Mouse (Mus musculus) gastrocnemius, postnatal 25 days (tissue): ENCODE measurements at regions not wholly inside any gene's neighbourhood (a gene's known extent, or its start where the extent isn't known, plus 50 kb on each side); places are given as distances from the start of the nearest gene placed in this dataset.
A peak's percentile ranks its signal among the peaks of the same experiment; 100 is the strongest.

Experiments used
- DNase-seq: peaks from one replicate; pipeline ENCODE4 v3.0.0; 2022

DNA sequence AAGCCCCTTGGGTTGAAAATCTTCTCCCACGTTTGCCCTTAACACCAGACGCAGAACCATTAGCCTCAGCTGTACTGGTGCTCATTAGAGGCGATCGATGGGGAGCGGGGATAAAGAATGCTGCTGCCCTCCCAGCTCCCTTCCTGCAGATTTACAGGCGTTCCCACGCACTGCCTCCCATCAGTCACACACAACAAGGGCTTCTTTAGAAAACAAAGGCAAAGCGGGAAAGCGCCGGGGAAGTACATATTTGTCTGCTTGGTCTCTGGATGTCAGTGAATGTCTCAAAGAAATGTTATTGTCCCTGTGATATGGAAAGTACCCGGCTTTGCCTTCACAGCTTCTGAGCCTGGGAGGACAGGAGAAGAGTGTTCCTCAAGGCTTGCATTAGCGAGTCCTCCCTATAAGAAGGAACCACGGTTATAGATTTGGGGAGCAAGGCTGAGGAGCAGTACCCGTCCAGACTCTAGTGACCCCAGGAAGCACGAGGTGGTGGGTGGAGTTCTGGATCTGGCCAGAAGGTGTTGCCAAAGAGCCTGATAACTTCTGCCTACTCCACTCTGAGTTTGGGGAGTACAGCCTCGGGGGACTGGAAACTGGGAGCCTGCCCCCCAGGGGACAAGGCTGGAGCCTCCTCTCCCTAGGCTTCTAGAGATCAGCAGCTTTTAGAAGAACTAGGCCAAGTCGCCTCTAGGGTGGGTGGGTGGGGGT is 173.0 kb upstream of the Mki67 start:
- no peak for DNase-seq

DNA sequence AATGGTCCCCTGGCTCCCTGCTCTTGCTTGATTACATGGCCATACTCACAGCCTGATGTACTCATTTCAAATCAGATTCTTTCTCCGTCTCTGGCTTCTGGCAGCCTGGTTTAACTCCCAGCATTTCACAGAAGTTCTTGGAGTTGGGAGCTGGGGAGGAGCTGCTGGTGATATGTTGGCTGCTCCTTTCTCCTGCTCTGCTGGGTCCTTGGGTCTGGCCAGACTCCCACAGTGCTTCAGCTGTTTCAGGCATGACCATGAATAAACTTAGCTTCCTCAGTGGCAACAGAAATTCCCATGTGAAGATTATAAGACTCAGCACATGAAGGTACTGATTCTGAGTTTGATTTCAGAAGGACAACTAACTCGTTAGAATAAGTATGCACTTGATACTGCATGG is 182.7 kb upstream of the Mki67 start:
- peak; percentile 26 for DNase-seq

DNA sequence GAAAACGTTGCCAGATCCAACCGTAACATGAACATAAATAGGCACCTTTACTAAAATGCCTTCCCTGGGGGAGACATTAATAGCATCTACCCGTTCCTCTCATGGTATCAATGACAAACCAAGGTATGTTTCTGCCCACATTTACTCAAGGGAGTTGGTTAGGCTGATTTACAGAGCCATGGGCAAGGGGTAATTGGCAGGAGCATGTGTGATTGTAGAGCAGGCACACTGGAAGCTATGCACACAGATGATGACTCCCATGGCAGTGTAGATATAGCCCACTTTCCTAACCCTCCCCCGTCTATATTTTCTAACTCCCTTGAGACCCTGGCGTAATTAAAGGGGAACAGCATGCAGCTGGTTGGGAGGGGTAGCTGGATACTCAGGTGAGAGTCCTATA is 183.6 kb upstream of the Mki67 start:
- no peak for DNase-seq

DNA sequence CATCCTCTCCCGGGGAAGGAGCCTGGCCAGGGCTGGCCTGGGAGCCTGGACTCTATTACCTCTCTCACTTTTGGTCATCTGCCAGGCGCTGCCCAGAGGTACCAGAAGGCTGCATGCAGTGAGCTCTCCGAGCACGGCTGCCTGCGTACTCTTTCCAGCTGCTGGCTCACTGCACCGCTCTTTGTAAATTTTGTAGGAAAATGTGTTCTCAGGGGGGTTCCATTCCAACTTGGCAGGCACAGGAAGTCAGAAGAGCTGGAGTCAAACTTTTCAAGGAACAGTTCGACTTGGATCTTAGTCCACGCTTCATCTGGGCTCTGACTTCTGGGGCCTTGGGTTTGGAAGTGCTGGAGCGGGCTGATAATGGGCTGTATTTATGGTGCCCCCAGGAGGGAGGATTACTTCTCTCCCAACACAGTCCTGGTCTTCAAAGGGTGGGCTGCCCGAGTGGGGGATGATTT is 184.7 kb upstream of the Mki67 start:
- peak; percentile 62 for DNase-seq

DNA sequence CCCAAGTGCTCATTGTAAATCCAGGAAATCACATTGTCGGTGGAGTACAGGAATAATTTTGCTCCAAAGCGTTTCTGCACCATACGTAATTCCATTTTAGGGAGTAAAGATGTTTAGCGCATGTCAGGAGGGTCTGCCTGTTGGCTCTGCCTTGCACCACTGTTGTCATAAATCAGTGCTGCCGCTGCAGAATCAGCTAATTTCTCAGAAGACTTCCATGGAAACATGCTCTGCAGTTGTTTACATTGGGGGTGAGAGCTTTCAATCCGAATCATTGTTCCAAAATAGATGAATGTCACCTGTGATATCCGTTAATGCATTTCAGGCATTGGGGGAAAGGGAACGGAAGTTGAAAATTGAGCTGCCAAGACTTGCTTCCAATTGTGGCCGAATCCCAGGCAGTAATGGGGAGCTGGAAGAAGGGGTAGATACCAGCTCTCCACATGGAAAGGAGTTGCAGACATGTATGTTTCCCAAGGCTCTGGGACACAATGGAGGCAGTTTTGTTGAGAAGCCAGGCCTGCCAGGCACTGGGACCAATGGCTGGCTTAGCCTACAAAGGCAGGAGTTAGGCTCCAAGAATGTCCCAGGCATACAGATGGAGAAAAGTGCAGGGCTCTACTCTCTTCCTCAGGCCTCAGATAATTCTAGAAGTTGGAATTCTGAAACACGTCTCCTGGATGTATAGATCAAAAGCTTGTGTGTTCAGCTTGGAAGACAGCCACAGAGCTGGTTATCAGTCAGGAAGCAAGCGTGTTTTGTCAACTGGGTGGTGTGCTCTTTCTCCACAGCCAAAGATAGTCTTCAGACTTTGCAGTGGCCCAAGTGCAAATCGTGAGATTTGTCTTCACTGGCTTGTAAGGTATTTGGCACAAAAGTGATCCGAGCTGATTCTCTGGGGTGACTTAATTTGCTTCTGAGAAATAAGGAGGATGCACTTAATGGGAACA is 186.2 kb upstream of the Mki67 start:
- DNase-seq = no peak

DNA sequence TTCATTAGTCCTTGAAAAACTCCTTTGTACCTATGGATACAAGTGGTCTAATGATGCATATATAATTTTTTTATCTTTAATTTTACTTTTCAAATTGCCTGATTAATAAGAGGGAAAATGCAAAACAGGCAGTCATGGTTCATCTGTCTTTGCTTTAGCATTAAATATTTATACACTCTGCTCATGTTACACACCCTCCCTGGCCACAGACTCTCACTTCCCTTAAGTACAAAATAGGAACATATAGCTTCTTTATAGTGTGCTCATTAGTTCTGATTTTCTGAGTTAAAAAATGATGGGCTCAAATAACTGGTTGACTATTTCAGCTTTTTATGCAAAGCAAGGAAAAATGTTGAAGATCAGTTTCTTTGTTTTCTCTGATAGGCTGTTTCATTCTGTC is 195.2 kb upstream of the Mki67 start:
- no peak for DNase-seq

DNA sequence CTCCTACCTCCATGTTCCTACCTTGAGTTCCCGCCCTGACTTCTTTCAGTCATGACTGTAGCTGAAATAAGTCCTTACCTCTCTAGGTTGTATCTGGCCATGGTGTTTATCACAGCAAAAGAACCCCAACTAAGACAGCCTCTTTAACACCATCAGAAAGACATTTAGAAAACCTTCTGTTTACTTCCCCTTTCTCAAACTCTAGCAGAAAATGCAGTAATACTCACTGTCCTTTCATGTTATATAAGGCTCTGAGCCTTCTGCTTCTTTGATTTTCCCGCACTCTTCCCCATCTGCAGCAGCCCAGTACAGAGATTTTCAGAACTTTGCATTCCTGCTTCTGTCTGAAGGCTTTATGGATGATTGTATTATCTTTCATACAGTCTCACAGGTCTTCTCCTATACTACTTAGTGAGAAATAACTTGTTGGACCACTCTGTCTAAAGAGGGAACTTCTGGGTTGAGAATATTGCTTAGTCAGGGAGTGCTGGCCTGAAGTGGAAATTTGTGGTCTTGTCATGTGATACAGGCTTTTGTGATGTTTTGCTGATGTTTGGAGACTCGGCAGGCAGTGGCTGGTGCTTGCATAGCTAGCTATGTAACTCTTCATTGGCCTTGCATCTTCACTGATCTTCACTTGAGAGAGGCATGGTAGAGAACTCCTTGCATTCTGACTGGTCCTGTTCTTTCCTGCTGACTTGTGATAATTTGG is 197.9 kb upstream of the Mki67 start:
- no peak for DNase-seq

DNA sequence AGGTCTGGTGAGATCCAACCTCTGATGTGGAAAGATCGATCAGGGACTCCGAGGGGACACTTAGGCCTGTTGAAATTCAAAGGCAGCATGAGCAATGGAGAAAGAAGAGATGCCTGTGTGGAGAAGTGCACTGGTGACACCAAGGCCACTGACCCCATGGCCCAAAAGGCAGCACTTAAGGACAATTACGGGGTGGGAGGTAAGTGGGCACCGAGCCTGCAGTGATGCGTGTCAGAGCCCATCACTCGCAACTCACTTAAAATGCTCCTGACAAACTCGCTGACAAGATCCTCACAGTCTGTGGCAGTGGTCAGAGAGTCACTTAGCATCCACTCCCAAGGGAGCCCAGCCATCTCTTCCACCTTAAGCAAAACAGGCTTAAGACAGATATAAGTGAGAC is 207.7 kb upstream of the Mki67 start:
- no peak for DNase-seq

DNA sequence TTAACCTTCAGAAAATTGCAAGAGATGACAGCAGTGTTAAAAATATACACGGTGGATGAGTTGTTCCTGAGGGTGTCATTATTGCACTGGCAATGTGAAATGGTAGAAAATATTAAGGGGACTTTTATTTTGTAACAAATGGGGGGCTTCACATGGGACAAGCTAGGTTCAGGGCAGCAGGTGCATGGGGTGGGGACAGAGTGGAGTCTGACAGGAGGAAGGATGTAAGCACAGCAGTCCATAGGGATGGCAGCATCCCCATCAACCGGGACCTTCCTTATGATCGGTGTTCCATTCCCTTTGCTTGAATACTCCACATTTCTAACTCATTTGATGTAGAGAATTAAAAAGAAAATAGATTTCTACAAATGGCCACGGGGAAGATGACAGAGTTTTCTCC is 208.5 kb upstream of the Mki67 start:
- DNase-seq = no peak

DNA sequence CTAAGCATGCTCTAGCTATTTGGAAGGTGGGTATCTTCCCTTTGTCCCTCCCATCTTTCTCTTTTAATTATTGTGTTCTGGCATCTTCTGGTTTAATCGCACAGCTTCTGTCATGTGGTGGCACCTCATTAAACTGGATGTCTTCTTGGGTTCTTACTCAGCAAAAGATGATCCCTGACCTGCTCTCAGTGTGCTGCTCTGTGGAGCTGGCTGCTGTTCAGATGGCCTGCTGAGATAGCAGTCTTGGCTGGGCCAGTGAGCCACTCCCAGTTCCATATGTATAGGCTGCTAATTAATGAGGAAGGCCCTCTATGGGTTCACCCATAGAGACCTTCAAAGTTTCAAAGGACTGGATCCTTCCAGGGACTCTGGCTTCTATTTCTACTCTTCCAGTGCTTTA is 213.9 kb upstream of the Mki67 start:
- peak; percentile 20 for DNase-seq

DNA sequence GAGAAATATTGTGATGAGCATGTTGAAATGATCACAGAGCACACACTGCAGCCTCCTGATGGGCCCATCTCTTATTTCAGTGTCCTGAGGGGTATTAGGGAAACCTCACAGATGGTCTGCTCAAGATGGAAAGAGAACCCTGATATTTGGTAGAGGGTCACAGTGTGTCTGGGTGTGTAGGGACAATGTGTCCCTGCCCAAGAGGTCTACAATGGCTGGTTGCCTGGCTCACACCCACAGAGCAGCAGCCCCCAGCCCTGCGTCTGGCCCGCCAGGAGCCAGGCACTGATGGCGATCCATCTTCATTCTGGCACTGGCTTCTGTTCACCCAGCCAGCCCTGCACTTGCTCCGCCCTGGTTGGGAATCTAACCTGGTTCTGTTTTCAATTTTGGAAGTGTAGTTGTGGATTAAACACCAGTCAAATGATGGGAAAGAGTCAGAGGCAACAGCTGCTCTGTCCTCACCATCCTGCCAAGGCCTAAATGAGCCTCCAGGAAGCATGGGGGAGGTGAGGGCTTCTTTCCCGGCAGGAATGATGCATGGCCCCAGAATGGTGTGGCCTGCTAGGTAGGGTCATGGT is 216.5 kb upstream of the Mki67 start:
- DNase-seq = peak; percentile 74

DNA sequence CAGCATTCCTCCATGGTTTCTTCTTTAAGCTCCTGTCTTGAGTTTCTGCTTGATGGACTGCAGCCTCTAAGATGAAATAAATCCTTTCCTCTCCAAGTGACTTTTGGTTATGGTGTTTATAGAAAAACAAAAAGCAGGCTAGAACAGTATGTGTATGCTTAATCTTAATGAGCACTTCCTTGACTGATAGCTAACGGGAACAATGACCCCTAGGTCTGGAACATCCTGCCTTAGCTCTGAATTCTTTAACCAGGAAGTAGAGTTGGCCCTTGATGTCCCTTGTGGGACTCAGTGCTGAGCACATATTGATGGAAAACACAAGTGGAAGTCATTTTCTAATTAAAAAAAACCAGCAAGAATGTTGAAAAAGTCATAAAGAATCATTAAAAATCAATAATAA is 219.0 kb upstream of the Mki67 start:
- no peak for DNase-seq

DNA sequence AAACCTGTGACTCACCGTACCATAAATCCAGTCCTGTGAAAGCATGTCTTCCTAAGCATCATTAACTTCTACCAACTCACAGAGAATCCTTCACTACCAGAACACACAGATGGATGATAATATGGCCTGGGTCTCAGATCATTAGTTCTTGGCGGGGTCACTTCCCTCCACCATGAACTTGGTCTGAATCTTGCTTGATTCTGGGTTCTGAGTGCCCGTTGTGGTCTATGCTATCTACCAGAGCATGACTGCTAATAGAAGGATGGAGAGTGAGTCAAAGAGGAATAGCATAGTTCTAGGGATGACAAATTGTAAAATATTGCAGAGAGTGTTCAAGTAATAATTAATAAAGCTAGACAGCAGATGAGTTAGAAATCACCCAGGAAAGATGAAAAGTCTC is 221.3 kb upstream of the Mki67 start:
- no peak for DNase-seq

DNA sequence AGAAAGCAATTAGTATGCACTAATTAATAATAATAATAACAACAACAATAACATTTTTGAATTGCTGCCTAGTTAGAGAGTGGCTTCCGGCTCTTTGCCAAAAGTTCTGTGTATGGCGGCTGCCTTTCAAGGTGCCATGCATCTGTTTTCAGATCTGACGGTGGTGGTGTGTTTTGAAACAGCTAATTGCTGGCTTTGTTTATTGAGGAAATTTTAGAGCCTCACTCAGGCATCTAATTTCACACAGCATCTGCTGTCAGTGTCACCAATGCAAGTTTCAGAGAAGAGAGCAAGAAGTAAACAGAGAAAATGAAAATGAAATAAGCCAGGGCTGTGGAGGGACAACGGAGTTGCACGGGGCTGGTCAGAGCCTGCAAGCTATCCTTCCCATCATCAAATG is 223.2 kb upstream of the Mki67 start:
- no peak for DNase-seq

DNA sequence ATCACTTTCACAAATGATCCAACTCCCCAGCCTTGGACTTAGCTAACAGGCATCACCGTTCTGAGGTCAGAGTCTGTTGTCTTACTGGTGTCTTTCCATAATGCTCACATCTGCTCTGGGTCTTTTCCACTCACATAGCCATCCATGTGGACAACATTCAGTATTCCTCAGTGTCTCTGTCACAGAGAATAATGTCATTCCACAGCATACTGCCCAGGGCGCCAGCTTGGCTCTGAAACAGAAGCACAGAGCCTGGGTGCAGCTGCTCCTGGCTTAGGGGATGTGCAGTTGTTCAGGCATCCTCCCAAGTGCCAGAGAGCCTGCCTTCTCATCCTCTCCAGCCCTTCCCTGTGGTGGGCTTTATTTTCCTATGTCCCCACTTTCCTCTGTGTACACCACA is 226.7 kb upstream of the Mki67 start:
- DNase-seq = no peak

DNA sequence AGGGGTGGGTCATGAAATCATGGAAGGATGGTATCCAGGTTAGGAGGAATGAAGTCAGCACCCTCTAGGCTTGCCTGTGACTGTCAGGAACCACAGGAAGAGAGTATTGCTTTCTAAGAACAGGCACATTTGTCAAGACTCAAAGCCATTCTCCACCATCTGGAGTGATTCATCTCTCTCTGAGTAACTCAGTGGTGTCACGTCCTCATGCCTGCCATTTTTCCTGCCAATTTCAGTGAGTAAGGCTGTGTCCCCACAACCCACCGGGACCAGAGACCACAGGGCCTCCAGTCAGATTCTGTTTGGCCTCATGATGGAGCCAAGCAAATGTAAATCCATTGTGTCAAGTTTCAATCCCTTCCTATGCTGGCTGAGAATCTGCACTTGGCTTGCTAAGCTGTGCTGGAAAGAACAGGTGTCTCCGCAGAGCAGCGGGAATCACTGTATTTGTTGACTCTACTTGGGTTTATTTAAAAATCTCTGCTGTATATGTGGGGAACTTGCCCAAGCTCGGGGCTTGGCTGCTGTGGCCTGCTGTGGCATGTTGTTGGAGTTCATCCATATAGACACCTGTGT is 230.0 kb upstream of the Mki67 start:
- DNase-seq = no peak

DNA sequence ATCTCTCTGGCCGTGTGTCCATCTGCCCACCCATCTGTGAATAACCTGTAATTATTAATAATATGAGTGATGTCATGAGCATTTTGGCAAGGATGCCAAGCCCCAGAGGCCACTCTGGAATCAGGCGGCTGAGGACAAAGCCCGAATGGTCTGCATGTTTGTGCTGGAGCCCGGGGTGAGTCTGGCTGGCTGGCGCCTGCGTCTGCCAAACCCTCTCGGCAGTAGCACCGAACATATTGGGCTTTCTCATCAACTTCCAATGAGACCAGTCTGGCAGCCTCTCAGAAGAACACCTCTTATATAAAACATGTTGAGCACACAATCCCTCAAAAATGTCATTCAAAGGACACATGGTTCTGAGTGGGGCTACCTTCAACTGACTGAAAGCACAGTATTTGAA is 244.9 kb upstream of the Mki67 start:
- peak; percentile 50 for DNase-seq

DNA sequence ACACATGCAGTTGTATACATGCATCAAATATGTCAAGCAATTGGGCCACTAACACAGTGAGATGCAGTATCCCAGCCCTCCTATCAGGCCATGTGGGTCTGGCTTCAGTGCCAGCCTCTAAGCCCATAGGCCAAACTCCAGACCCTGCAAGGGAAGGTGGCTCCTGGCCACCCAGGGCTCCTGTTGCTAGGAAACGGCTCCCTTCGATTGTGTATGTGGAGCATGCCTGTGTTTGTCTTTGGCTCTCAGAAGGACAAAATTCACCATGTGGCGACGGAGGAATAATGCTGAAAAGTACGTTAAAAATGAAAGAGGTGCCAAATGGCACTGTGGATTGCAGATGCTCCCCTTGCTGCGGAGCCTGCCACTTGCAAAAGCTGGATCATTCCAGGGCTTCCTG is 249.4 kb upstream of the Mki67 start:
- no peak for DNase-seq

DNA sequence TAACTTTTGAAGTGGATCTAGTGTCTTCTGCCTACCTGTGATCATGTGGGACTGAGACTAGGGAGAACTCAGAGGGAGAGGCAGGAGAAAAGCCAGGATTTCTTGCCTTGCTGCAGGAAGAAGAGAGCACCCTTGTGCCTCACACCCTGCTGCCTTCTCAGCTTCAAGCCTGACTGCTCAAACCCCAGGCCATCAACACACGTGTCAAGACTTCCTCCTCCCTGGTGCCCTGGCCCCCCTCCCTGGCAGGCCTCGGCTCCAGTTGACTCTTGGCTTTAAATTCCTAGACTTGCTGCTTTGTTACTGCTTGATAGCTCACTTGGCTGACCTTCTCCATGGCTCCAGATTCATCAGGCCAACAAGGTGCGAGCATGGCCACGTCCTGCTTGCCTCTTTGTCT is 250.1 kb upstream of the Mki67 start:
- DNase-seq = no peak

DNA sequence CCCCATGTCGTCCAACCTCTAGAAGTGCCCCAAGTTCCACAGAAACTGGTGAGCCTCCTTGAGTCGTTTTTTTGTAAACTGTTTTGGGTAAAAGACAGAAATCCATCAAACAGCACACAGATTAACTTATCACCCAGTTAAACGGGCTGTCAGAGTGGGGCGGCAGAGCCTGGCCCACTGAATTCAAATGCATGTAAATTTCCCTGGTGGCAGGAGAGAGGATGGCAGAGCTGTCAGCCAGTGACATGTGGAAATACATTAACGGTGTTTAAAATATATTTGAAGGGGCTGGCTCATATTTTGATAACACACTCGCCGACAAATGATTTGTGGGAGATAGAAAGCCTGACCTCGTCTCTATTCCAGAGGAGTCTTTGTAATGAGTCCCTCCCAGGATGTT is 252.5 kb upstream of the Mki67 start:
- DNase-seq = no peak

DNA sequence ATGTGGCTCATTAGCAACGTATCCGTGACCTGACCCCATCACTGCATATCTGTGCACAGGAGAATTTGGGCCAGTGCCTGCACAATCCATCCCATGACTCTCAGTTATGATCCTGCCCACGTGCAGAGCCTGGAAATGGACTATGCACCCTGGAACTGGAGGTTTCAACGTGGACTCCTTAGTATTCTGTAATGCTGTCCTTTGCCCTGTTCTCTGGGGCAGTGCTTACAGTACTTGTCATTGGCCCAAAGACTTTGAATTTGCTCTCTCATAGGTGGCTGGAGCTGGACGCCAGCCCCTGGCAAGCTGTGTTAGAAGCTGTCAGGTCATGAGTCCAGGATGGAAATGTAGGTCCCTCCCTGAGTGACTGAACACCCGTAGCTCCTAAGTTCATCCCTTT is 269.9 kb upstream of the Mki67 start:
- DNase-seq = no peak

DNA sequence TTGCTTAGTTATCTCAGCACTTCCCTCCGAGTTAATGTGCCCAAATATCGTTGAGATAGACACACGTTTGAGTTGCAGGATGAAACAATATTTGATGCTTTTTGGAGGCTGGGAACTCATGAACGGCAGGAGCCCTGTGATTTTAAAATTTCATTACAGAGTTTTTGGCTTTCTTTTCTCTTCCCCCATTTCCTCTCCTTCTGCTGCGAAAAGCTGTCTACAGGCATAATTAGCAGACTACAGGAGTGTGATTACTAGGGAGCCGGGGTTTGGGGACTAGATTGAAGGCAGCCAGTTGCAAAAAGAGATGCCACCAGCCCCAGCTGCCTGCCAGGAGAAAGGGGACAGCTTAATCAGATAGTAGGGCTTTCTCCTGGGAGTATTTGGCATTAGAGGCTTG is 274.2 kb upstream of the Mki67 start:
- DNase-seq = no peak
